Mouse (Mus musculus) right cerebral cortex, postnatal 4 days (tissue): ENCODE results near the gene Eef1akmt4.

Experiments
- DNase-seq: peaks from one replicate; pipeline ENCODE4 v3.0.0-alpha.2; 2022

Gene Eef1akmt4

GRCm38 (mm10) chr16:20611357-20612227, at the start of gene Eef1akmt4, which contains the start of the genes Gm49333 and Alg3:
TSS of gene Eef1akmt4 (plus strand) at chr16:20611593.
TSS of gene Gm49333 (plus strand) at chr16:20611610.
TSS of gene Alg3 (minus strand) at chr16:20611735.
- peak; percentile 67 for DNase-seq

- DNase-seq: no peak
Measured at GRCm38 (mm10) chr16:20565075-20565474, 46.3 kb upstream of the Eef1akmt4 start.

GRCm38 (mm10) chr16:20589366-20589938, 21.9 kb upstream of the Eef1akmt4 start, which contains the start of gene Vwa5b2:
TSS of gene Vwa5b2 (plus strand) at chr16:20589471.
- DNase-seq: peak; percentile 53

- peak; percentile 62 for DNase-seq
Measured at GRCm38 (mm10) chr16:20589939-20590679, 21.3 kb upstream of the Eef1akmt4 start.

GRCm38 (mm10) chr16:20590680-20591038, 20.7 kb upstream of the Eef1akmt4 start:
- no peak for DNase-seq

- DNase-seq: no peak
Measured at GRCm38 (mm10) chr16:20591076-20591705, 20.2 kb upstream of the Eef1akmt4 start.

GRCm38 (mm10) chr16:20595060-20595673, 16.2 kb upstream of the Eef1akmt4 start:
- DNase-seq: no peak

- DNase-seq: no peak
Measured at GRCm38 (mm10) chr16:20595737-20596136, 15.7 kb upstream of the Eef1akmt4 start.

GRCm38 (mm10) chr16:20596687-20597441, 14.5 kb upstream of the Eef1akmt4 start:
- no peak for DNase-seq

- no peak for DNase-seq
Measured at GRCm38 (mm10) chr16:20600511-20600910, 10.9 kb upstream of the Eef1akmt4 start.

GRCm38 (mm10) chr16:20604705-20605104, 6.7 kb upstream of the Eef1akmt4 start:
- DNase-seq: no peak

GRCm38 (mm10) chr16:20610501-20611356, 664 bp upstream of the Eef1akmt4 start:
- peak; percentile 71 for DNase-seq

- DNase-seq: peak; percentile 42
Measured at GRCm38 (mm10) chr16:20619541-20620398, 8.4 kb downstream of the Eef1akmt4 start.

GRCm38 (mm10) chr16:20620399-20620735, 9.0 kb downstream of the Eef1akmt4 start:
- DNase-seq: no peak

- peak; percentile 56 for DNase-seq
Measured at GRCm38 (mm10) chr16:20620751-20621190, 9.4 kb downstream of the Eef1akmt4 start.

- DNase-seq: peak; percentile 69
Measured at GRCm38 (mm10) chr16:20621191-20621990, 10.0 kb downstream of the Eef1akmt4 start, which contains the start of gene Camk2n2. TSS of gene Camk2n2 (minus strand) at chr16:20621287.

- DNase-seq: peak; percentile 66
Measured at GRCm38 (mm10) chr16:20621991-20622685, 10.7 kb downstream of the Eef1akmt4 start.

GRCm38 (mm10) chr16:20623211-20623610, 11.8 kb downstream of the Eef1akmt4 start:
- DNase-seq: no peak
